Mouse (Mus musculus): ENCODE data around the gene Hsd17b7. TPM values are rescaled to one million over a fixed set of nuclear protein-coding genes. Genes with fewer than 3 reads are reported as not detected.

The Hsd17b7 gene
- polyA plus RNA-seq, 1 experiment from 2014 or later, result 11.3 TPM

DNA sequence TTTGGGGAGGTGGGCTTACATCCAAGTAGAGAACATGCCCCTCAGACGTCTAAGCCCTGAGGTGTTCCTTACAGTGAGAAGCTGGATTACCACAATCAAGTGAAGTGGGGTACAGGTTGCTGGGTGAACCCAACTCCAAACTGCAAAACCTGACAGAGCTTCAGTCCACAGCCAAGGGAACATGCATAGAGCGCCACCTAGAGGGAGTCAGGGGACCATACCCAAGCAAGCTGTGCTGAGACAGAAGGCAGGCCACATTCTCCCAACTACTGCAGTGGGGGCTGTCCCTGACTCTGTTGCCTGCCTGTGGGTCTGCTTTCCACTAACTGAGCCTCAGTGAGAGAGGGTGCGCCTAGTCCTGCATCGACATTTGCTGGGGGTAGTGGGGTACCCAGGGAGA lies 51.0 kb downstream of the Hsd17b7 start:
- ATAC-seq, result peak; percentile 83
- POLR2A ChIA-PET, result interaction anchor here (0.7 kb wide), 1 partner anchor 402 kb away, joined by 4 read pairs; no protein-coding TSS in a partner anchor

DNA sequence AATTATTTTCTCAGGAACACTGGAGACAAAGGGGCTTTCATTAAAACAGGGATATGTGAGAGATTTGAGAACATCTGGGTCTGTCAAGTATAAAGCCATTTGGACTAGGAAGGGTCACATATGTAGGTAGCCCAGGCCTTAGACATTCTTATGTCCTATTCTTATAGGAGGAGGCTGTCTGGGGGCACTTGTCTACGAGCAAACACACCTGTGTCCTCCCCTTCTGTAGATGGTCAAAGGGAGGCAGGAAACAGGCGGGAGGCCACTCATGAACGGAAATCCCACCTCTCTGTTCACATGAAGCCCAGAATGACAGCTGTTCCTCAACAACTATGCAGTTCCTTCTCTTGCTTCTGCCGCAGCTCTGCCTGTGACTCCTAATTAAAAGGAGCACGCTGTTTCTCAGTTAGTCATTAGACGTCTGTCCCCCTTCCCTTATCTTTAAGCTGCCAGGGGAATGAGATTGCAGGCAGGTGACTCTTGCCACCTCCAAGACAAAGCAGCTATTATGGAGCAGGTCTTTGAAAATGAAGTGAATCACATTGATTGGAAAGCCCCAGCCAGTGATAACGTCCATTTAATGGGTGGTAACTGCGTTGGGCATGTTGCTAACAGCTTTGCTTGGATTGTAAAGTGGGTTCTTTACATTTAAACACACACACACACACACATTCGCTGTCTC lies 51.8 kb downstream of the Hsd17b7 start:
- ChIA-PET POLR2A (interaction anchor here (0.6 kb wide), 1 partner anchor 441 kb away, joined by 6 read pairs; no protein-coding TSS in a partner anchor), CTCF (interaction anchor here (0.7 to 8.9 kb wide), 17 partner anchors 9 to 419 kb away, joined by 3 to 201 read pairs (median 3); partner anchors contain the start of gene Nuf2)
- ATAC-seq, result no peak

More for the DNA sequence above, 51.0 kb downstream of the Hsd17b7 start:
- CTCF ChIA-PET, result interaction anchor here (0.7 to 8.9 kb wide), 22 partner anchors 9 to 419 kb away, joined by 3 to 201 read pairs (median 3); partner anchors contain the start of genes Ccdc190 and Nuf2
- H3K27me3 ChIP-seq, result no peaks in the 10 kb centered on the region
- DNase-seq (ENCODE audit: low read depth, low spot score), result peak; percentile 28
- in situ Hi-C loops (cut with MboI; ENCODE audit: low pct_unique_long_range_greater_than_20kb), result no loop called here
- TF ChIP-seq CTCF (IDR thresholded peaks at IDR 0.05), result peak; percentile 89

DNA sequence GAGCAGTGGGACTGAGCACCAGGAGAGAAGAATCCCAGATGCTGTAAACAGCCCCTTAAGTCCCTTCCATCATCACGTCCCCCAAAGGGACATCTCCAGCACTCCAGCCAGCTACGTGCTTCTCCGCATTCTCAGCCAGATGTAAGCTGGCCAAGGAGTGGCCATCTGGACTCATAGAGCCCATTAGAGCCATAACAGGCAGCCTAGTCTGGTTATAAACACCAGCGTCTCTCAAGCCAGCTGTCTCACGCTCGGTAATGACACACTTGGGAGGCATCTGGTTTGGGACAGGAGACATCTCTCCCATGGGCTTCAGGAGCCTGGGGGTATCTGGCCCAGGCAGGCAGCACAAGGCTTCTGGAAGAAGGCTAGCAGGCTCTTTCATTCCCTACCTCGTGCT lies 52.4 kb downstream of the Hsd17b7 start:
- in situ Hi-C loops (cut with MboI; ENCODE audit: low pct_unique_long_range_greater_than_20kb), result no loop called here
- ATAC-seq (no peak), DNase-seq (ENCODE audit: low read depth, low spot score) (no peak)
- no peak for TF ChIP-seq CTCF (IDR thresholded peaks at IDR 0.05)
- ChIA-PET POLR2A (no interaction called here), CTCF (interaction anchor here (8.0 to 8.9 kb wide), 2 partner anchors 20 to 248 kb away, joined by 83 to 201 read pairs; no protein-coding TSS in a partner anchor)
- H3K27me3 ChIP-seq, result no peaks in the 10 kb centered on the region

More for the DNA sequence above, 51.8 kb downstream of the Hsd17b7 start:
- no peak for TF ChIP-seq CTCF (IDR thresholded peaks at IDR 0.05)
- no peaks in the 10 kb centered on the region for H3K27me3 ChIP-seq
- in situ Hi-C loops (cut with MboI; ENCODE audit: low pct_unique_long_range_greater_than_20kb), result no loop called here
- DNase-seq (ENCODE audit: low read depth, low spot score), result no peak

DNA sequence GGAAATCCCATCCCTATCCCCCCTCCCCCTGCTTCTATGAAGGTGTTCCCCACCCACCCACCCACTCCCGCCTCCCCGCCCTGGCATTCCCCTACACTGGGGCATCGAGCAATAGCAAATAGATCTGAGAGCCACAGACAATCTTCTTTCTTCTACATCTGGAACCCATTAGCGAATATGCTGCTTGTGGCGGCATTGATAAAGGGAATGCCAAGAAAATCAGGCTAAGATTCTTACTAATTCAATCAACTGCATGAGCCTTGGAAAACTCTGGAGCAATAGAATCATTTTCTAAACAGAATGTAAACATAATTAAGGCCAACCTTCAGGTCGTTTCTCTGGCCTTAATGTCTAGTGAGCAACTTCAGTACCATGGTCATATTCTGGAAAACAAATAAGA lies 57.5 kb downstream of the Hsd17b7 start:
- no peak for TF ChIP-seq CTCF (IDR thresholded peaks at IDR 0.05)
- no peak for DNase-seq (ENCODE audit: low read depth, low spot score)
- no peaks in the 10 kb centered on the region for H3K27me3 ChIP-seq
- no peak for ATAC-seq
- in situ Hi-C loops (cut with MboI; ENCODE audit: low pct_unique_long_range_greater_than_20kb), result no loop called here
- ChIA-PET CTCF (interaction anchor here (1.5 to 1.7 kb wide), 2 partner anchors 16 to 241 kb away, joined by 4 to 5 read pairs; no protein-coding TSS in a partner anchor), POLR2A (no interaction called here)

DNA sequence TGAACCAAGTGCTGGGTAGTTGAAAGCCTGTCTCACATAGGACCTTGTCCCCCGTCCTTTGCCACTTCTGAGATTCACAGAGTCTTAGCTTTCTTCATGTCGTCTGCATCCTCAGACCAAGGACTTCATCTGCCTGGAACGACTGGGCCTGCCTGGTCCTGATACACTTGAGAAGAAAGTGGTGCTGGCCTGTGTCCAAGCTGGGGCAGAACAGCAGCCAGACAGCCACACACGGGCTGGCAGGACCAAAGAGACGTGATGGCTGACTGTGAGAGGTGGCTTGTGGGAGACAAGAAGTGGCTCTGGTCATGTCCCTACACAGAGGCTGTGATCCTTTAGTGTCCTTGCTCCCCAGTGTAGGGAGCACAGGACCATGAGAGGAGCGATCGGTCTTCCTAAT lies 58.3 kb downstream of the Hsd17b7 start:
- no peaks in the 10 kb centered on the region for H3K27me3 ChIP-seq
- TF ChIP-seq CTCF (IDR thresholded peaks at IDR 0.05), result no peak
- DNase-seq (ENCODE audit: low read depth, low spot score), result no peak
- in situ Hi-C loops (cut with MboI; ENCODE audit: low pct_unique_long_range_greater_than_20kb), result no loop called here
- no peak for ATAC-seq
- ChIA-PET CTCF (interaction anchor here (1.0 to 1.9 kb wide), 3 partner anchors 10 to 236 kb away, joined by 3 to 4 read pairs (median 3); no protein-coding TSS in a partner anchor), POLR2A (no interaction called here)

DNA sequence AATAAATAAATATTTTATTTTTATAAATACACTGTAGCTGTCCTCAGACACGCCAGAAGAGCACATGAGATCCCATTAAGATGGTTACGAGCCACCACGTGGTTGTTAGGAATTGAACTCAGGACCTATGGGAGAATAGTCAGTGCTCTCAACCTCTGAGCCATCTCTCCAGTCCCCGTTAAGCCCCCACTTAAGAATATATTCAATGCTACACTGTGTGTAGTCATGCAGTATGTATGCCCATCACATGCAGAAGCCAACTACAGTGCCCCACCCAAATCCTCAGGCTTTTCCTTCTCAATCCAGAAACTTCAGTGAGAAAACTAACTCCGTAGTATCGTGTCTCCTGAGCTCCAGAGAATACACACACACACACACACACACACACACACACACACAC lies 59.4 kb downstream of the Hsd17b7 start:
- ATAC-seq, result no peak
- ChIA-PET POLR2A (interaction anchor here (0.7 kb wide), 1 partner anchor 37 kb away, joined by 4 read pairs; no protein-coding TSS in a partner anchor), CTCF (interaction anchor here (1.0 to 1.9 kb wide), 3 partner anchors 9 to 235 kb away, joined by 3 to 4 read pairs (median 3); no protein-coding TSS in a partner anchor)
- TF ChIP-seq CTCF (IDR thresholded peaks at IDR 0.05), result no peak
- DNase-seq (ENCODE audit: low read depth, low spot score), result no peak
- no peaks in the 10 kb centered on the region for H3K27me3 ChIP-seq
- in situ Hi-C loops (cut with MboI; ENCODE audit: low pct_unique_long_range_greater_than_20kb), result no loop called here

DNA sequence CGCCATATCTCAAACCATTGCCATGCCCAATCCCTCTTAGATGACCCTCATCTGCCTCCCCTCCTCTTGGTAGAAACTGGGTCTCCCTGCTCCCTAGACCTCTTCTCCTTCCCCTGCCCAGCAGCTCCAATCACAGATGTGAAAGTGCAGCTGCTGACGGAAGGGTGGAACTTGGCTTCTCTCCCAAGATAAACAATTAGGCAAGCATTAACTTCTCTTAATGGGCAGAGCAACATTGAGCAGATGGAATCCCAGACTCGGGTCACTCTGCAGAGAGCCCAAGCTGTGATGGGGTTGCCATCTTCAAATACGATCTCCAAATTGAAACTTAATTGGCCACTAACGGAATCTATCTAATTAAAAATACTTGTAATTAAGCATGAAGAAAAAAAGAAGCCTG lies 59.9 kb downstream of the Hsd17b7 start:
- ChIA-PET CTCF (interaction anchor here (1.9 kb wide), 1 partner anchor 235 kb away, joined by 4 read pairs; no protein-coding TSS in a partner anchor), POLR2A (no interaction called here)
- ATAC-seq (no peak), DNase-seq (ENCODE audit: low read depth, low spot score) (no peak)
- in situ Hi-C loops (cut with MboI; ENCODE audit: low pct_unique_long_range_greater_than_20kb), result no loop called here
- H3K27me3 ChIP-seq, result no peaks in the 10 kb centered on the region
- no peak for TF ChIP-seq CTCF (IDR thresholded peaks at IDR 0.05)

DNA sequence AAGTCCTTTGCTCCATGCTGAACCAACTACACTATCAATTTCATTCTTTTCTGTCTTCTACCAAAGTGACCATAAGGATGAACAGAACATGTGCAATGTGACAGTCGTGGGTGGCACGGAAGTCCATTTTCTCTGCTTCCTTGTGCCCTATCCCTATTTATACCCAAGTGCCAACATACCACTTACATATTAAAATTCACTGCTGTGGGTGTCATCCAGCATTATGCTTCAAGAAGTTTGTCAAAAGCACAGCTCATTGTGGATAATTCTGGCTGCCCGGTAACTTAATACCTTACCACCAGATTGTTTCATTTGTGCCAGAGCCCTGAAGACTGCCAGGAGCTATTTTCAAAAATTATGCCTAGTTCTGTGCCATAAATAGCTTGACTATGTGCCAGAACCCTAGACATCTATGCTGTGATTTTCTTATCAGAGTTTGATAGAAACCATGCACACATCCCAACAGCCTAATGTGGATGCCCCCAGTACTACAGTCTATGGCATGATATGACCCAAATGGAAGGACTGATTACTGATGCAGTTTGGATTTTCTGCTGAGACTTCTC lies 68.2 kb downstream of the Hsd17b7 start:
- ChIA-PET CTCF (interaction anchor here (1.0 kb wide), 1 partner anchor 9 kb away, joined by 3 read pairs; no protein-coding TSS in a partner anchor), POLR2A (no interaction called here)
- no peak for ATAC-seq
- DNase-seq (ENCODE audit: low read depth, low spot score), result no peak
- peaks cover 5% of the 10 kb centered on the region for H3K27me3 ChIP-seq
- no peak for TF ChIP-seq CTCF (IDR thresholded peaks at IDR 0.05)
- in situ Hi-C loops (cut with MboI; ENCODE audit: low pct_unique_long_range_greater_than_20kb), result no loop called here

Other genes with a start within 250 kb of the Hsd17b7 start
- gene Rgs4, start 221.6 kb downstream of the Hsd17b7 start, polyA plus RNA-seq (2021), result 11.0 TPM
- gene Ccdc190, start 40.6 kb downstream of the Hsd17b7 start, polyA plus RNA-seq (2021), result 0.82 TPM
- gene Ddr2, start 141.5 kb upstream of the Hsd17b7 start, polyA plus RNA-seq (2021), result 0.32 TPM
- 75.2 TPM for gene Uap1, start 205.7 kb upstream of the Hsd17b7 start, polyA plus RNA-seq (2021)
- gene Uhmk1, start 246.2 kb upstream of the Hsd17b7 start, polyA plus RNA-seq (2021), result 47.4 TPM

All from Patski (cell line).